Mouse (Mus musculus) intestine, embryonic 16.5 days (tissue): ENCODE measurements at regions not wholly inside any gene's neighbourhood (a gene's known extent, or its start where the extent isn't known, plus 50 kb on each side); places are given as distances from the start of the nearest gene placed in this dataset.

ENCODE experiments used
- ATAC-seq: fragments of 200-750 bp; cut with Nextera tagmentation; 2 replicates; pipeline ENCODE4 v1.8.0; 2017; ENCODE audit warnings: moderate TSS enrichment, moderate library complexity
- H3K27ac ChIP-seq: fragments of 300-500 bp; sonication (generic); 2 replicates; pipeline ENCODE4 v1.5.1; 2014; ENCODE audit warnings: mild to moderate bottlenecking, low read length
- H3K27me3 ChIP-seq: fragments of 300-500 bp; sonication (generic); replicated peaks from 2 replicates; pipeline ENCODE4 v1.6.1; 2014; ENCODE audit warnings: low read length, control low read depth, mixed read lengths; ENCODE audit not compliant: control insufficient read depth, insufficient read depth
- H3K36me3 ChIP-seq: fragments of 300-500 bp; sonication (generic); 2 replicates; pipeline ENCODE4 v1.6.1; 2014; ENCODE audit warnings: low read length, control low read depth; ENCODE audit not compliant: control insufficient read depth, insufficient read depth
- H3K4me1 ChIP-seq: fragments of 300-500 bp; sonication (generic); 2 replicates; pipeline ENCODE4 v1.6.1; 2014; ENCODE audit warnings: low read length, control low read depth, mixed read lengths; ENCODE audit not compliant: control insufficient read depth, insufficient read depth
- H3K4me2 ChIP-seq: fragments of 300-500 bp; sonication (generic); 2 replicates; pipeline ENCODE4 v1.6.1; 2014; ENCODE audit warnings: low read depth, low read length, control low read depth
- H3K4me3 ChIP-seq: fragments of 300-500 bp; sonication (generic); 2 replicates; pipeline ENCODE4 v1.5.1; 2014; ENCODE audit warnings: mild to moderate bottlenecking, low read length
- H3K9ac ChIP-seq: fragments of 300-500 bp; sonication (generic); 2 replicates; pipeline ENCODE4 v1.6.1; 2014; ENCODE audit warnings: low read depth, low read length
- H3K9me3 ChIP-seq: fragments of 300-500 bp; sonication (generic); 2 replicates; pipeline ENCODE4 v1.6.1; 2016; ENCODE audit warnings: low read length, control low read depth; ENCODE audit not compliant: control insufficient read depth
- WGBS: fragments of 180-500 bp; shearing (Covaris S2); extraction: QIAGEN DNeasy Blood & Tissue Kit; methylation state at CpG from one replicate; pipeline ENCODE4 v1.1.7; 2014; 5-methylcytosine and 5-hydroxymethylcytosine counted together

GRCm38 (mm10) chr19:49805636-49806397, 872.6 kb downstream of the Sorcs1 start:
- Histone ChIP-seq H3K27ac (no peak overlapping the region), H3K9ac (no peak overlapping the region), H3K36me3 (no peaks in the 10 kb centered on the region), H3K27me3 (no peaks in the 10 kb centered on the region), H3K4me3 (no peak overlapping the region), H3K4me1 (no peaks in the 10 kb centered on the region), H3K4me2 (no peak overlapping the region), H3K9me3 (no peaks in the 10 kb centered on the region)
- no peak for ATAC-seq
- WGBS: 59% methylated on average over 3 of the region's 3 CpGs
